Mouse (Mus musculus) right cerebral cortex, postnatal 36 days (tissue): ENCODE data around the gene Atp8b5.

Source experiments
- DNase-seq, 2 experiments: peaks; one replicate each; pipeline ENCODE4 v3.0.0; 2022; ENCODE audit warnings: low spot score in 2 of 2, mixed read lengths in 1 of 2

Atp8b5 gene

GRCm38 (mm10) chr4:43322336-43322735 is 55.4 kb downstream of the Atp8b5 start:
- no peak for DNase-seq

GRCm38 (mm10) chr4:43327118-43327517 is 60.2 kb downstream of the Atp8b5 start:
- no peak for DNase-seq

GRCm38 (mm10) chr4:43334771-43335170 is 67.8 kb downstream of the Atp8b5 start:
- no peak for DNase-seq

- no peak for DNase-seq
These were observed 69.2 kb downstream of the Atp8b5 start for GRCm38 (mm10) chr4:43336176-43336575.

- no peak for DNase-seq
These were observed 73.3 kb downstream of the Atp8b5 start for GRCm38 (mm10) chr4:43340096-43340804.

GRCm38 (mm10) chr4:43341276-43341891 is 74.4 kb downstream of the Atp8b5 start:
- no peak for DNase-seq

GRCm38 (mm10) chr4:43342443-43342842 is 75.5 kb downstream of the Atp8b5 start:
- no peak for DNase-seq

GRCm38 (mm10) chr4:43344932-43345331 is 78.0 kb downstream of the Atp8b5 start:
- DNase-seq, result no peak

- no peak for DNase-seq
These were observed 82.2 kb downstream of the Atp8b5 start for GRCm38 (mm10) chr4:43349206-43349605.

GRCm38 (mm10) chr4:43350038-43350560 is 83.1 kb downstream of the Atp8b5 start:
- no peak for DNase-seq

- no peak for DNase-seq
These were observed 86.7 kb downstream of the Atp8b5 start for GRCm38 (mm10) chr4:43353662-43354061.

GRCm38 (mm10) chr4:43364914-43365560 is 98.1 kb downstream of the Atp8b5 start:
- no peak for DNase-seq

- no peak for DNase-seq
These were observed 100.3 kb downstream of the Atp8b5 start for GRCm38 (mm10) chr4:43367295-43367694.

- DNase-seq, result no peak
These were observed 100.8 kb downstream of the Atp8b5 start for GRCm38 (mm10) chr4:43367787-43368186.

- DNase-seq, result no peak
These were observed 104.4 kb downstream of the Atp8b5 start for GRCm38 (mm10) chr4:43371406-43371805.

- no peak for DNase-seq
These were observed 105.2 kb downstream of the Atp8b5 start for GRCm38 (mm10) chr4:43372155-43372554.

GRCm38 (mm10) chr4:43374266-43374665 is 107.3 kb downstream of the Atp8b5 start:
- no peak for DNase-seq

GRCm38 (mm10) chr4:43379601-43380000 is 112.6 kb downstream of the Atp8b5 start:
- no peak for DNase-seq

GRCm38 (mm10) chr4:43380951-43381350 is 114.0 kb downstream of the Atp8b5 start:
- DNase-seq, result no peak

GRCm38 (mm10) chr4:43381408-43382154 is 114.6 kb downstream of the Atp8b5 start, which contains the start of gene Rusc2:
TSS of gene Rusc2 (plus strand) at chr4:43381979.
- DNase-seq, result peak; percentile 91

GRCm38 (mm10) chr4:43382155-43383020 is 115.4 kb downstream of the Atp8b5 start:
- DNase-seq, result no peak
